Mouse (Mus musculus): Measurements from ENCODE around the gene Myo15b. TPM values are rescaled to one million over a fixed set of nuclear protein-coding genes. Genes with fewer than 3 reads are reported as not detected.

Myo15b gene
- polyA plus RNA-seq, 1 experiment from 2014 or later = 0.54 TPM

GRCm38 (mm10) chr11:115900561-115901337, 42.5 kb downstream of the Myo15b start:
- Histone ChIP-seq H3K9ac (ENCODE audit: low read depth, low read length) (peak overlapping the region; percentile 19; the same call in 1 of the 2 replicates), H3K9me3 (ENCODE audit: control insufficient read depth, low read length) (no peaks in the 10 kb centered on the region), H3K4me3 (ENCODE audit: low read depth, low read length) (no peak overlapping the region), H3K27ac (replicated peaks; ENCODE audit: low read depth, low read length) (no peak overlapping the region; the same call in 1 of the 2 replicates), H3K27me3 (replicated peaks; ENCODE audit: control insufficient read depth, insufficient read depth, low read length) (no peaks in the 10 kb centered on the region), H3K4me1 (ENCODE audit: control insufficient read depth, insufficient read depth, low read length) (peaks cover 36% of the 10 kb centered on the region), H3K36me3 (ENCODE audit: control insufficient read depth, insufficient read depth, low read length) (0 out of 2 replicates have a peak, but pooled peaks cover 13% of the 10 kb centered on the region), H3K4me2 (ENCODE audit: low read depth, low read length) (peak overlapping the region; percentile 0; the same call in 1 of the 2 replicates)
- WGBS = 69% methylated on average over 8 of the region's 8 CpGs
- DNase-seq (ENCODE audit: low spot score) (no peak), ATAC-seq (ENCODE audit: low read depth) (no peak)

DNA sequence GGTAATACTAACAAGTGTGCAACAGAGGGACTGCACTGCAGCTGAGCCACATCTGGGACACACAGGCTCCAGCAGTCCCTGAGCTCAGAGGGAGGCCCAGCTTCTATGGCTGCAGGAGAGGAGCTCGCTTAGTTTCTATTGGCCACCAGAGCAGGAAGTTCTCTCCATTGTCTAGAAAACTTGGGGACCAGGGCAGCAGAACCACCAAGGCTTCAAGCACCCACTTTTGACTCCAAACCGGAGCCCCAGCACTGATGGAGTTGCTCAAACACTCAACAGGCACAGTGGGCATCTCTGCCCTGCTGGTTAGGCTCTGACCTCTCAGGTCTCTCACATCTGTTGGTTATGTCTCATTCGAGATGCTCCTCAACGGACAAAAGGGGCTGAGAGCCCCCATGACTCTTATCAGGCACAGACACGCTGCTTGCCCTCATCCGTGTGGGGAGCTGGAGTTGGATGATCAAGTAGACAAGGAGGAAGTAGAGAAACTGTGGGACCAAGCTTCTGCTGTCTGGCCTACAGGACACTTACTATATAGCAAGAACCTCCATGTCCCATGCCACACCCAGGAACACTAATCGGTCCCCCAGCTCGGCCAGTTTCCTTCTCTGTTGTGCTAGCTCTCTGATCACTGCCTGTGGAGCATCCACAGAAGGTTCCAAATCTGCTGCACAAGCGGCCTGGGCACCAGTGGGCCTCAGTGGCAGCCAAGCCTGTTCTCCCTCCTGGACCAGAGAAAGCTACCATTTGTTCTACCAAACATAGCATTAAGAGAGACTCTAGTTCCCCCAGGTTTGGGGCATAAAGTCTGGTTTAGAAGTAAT, 43.3 kb downstream of the Myo15b start:
- ATAC-seq (ENCODE audit: low read depth) (no peak), DNase-seq (ENCODE audit: low spot score) (no peak)
- Histone ChIP-seq H3K36me3 (ENCODE audit: control insufficient read depth, insufficient read depth, low read length) (0 out of 2 replicates have a peak, but pooled peaks cover 5% of the 10 kb centered on the region), H3K9ac (ENCODE audit: low read depth, low read length) (peak overlapping the region; percentile 19; the same call in 1 of the 2 replicates), H3K27ac (replicated peaks; ENCODE audit: low read depth, low read length) (no peak overlapping the region), H3K9me3 (ENCODE audit: control insufficient read depth, low read length) (no peaks in the 10 kb centered on the region), H3K4me3 (ENCODE audit: low read depth, low read length) (no peak overlapping the region), H3K4me2 (ENCODE audit: low read depth, low read length) (no peak overlapping the region), H3K27me3 (replicated peaks; ENCODE audit: control insufficient read depth, insufficient read depth, low read length) (no peaks in the 10 kb centered on the region), H3K4me1 (ENCODE audit: control insufficient read depth, insufficient read depth, low read length) (peaks cover 36% of the 10 kb centered on the region)
- WGBS = 87% methylated on average over 8 of the region's 9 CpGs

DNA sequence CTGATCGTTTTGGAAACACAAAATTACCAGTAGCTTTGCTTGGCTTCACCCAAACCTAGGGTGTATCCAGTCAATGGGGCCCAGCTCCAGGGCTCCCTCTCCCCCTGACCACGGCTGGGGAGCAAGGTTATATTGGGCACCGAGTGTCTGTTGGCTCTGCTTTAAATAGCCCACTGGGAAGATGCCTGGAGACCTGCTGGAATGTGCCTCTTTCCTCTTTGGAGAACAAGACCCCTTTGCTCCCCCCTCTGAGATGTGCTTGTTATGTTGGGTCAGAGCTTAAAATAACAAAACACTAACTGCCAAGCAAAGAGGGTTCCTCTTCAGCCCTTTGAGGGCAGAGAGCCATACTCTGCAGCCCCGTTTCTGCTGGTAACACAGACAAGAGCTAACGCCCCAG, 44.0 kb downstream of the Myo15b start:
- Histone ChIP-seq H3K9me3 (ENCODE audit: control insufficient read depth, low read length) (no peaks in the 10 kb centered on the region), H3K27ac (replicated peaks; ENCODE audit: low read depth, low read length) (no peak overlapping the region), H3K9ac (ENCODE audit: low read depth, low read length) (no peak overlapping the region), H3K27me3 (replicated peaks; ENCODE audit: control insufficient read depth, insufficient read depth, low read length) (no peaks in the 10 kb centered on the region), H3K4me2 (ENCODE audit: low read depth, low read length) (0 out of 2 replicates have a peak overlapping the region, but pooled peaks have one; percentile 0), H3K36me3 (ENCODE audit: control insufficient read depth, insufficient read depth, low read length) (0 out of 2 replicates have a peak, but pooled peaks cover 4% of the 10 kb centered on the region), H3K4me3 (ENCODE audit: low read depth, low read length) (no peak overlapping the region), H3K4me1 (ENCODE audit: control insufficient read depth, insufficient read depth, low read length) (peaks cover 36% of the 10 kb centered on the region)
- WGBS = 58% methylated on average over 5 of the region's 5 CpGs
- DNase-seq (ENCODE audit: low spot score) (no peak), ATAC-seq (ENCODE audit: low read depth) (no peak)

DNA sequence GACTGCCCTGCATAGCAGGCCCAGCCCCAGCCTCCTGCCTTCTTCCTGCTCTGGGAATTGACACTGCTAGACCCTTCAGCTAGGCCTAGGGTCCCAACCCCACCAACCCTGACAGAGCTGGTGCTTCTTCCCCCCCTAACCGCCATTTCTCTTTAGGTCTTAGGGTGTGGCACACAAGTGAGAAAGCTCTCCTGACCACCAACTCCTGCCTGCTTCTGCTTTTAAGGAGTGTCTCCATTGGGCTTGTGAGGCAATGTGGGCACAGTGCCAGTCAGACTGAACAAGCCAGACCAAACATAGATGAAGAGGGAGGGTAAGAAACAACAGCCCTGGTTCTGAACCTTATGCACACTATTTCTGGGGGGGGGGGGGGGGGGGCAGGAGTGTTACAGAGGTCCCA, 44.6 kb downstream of the Myo15b start:
- ATAC-seq (ENCODE audit: low read depth) = no peak
- H3K9ac ChIP-seq (ENCODE audit: low read depth, low read length) = no peak overlapping the region
- 74% methylated on average over 1 of the region's 1 CpGs for WGBS
- 0 out of 2 replicates have a peak, but pooled peaks cover 4% of the 10 kb centered on the region for H3K36me3 ChIP-seq (ENCODE audit: control insufficient read depth, insufficient read depth, low read length)
- DNase-seq (ENCODE audit: low spot score) = peak; percentile 52
- H3K4me1 ChIP-seq (ENCODE audit: control insufficient read depth, insufficient read depth, low read length) = peaks cover 36% of the 10 kb centered on the region
- H3K27me3 ChIP-seq (replicated peaks; ENCODE audit: control insufficient read depth, insufficient read depth, low read length) = no peaks in the 10 kb centered on the region
- peak overlapping the region; percentile 50 for H3K27ac ChIP-seq (replicated peaks; ENCODE audit: low read depth, low read length)
- no peaks in the 10 kb centered on the region for H3K9me3 ChIP-seq (ENCODE audit: control insufficient read depth, low read length)
- H3K4me3 ChIP-seq (ENCODE audit: low read depth, low read length) = no peak overlapping the region
- H3K4me2 ChIP-seq (ENCODE audit: low read depth, low read length) = 0 out of 2 replicates have a peak overlapping the region, but pooled peaks have one; percentile 0

- 73% methylated on average over 11 of the region's 11 CpGs for WGBS
- no peak overlapping the region for H3K4me3 ChIP-seq (ENCODE audit: low read depth, low read length)
- no peaks in the 10 kb centered on the region for H3K27me3 ChIP-seq (replicated peaks; ENCODE audit: control insufficient read depth, insufficient read depth, low read length)
- H3K4me1 ChIP-seq (ENCODE audit: control insufficient read depth, insufficient read depth, low read length) = peaks cover 36% of the 10 kb centered on the region
- DNase-seq (ENCODE audit: low spot score) (peak; percentile 44), ATAC-seq (ENCODE audit: low read depth) (no peak)
- H3K27ac ChIP-seq (replicated peaks; ENCODE audit: low read depth, low read length) = 0 out of 2 replicates have a peak overlapping the region, but pooled peaks have one; percentile 36
- H3K36me3 ChIP-seq (ENCODE audit: control insufficient read depth, insufficient read depth, low read length) = peaks cover 10% of the 10 kb centered on the region; the same call in 1 of the 2 replicates
- H3K4me2 ChIP-seq (ENCODE audit: low read depth, low read length) = no peak overlapping the region
- H3K9ac ChIP-seq (ENCODE audit: low read depth, low read length) = no peak overlapping the region
- no peaks in the 10 kb centered on the region for H3K9me3 ChIP-seq (ENCODE audit: control insufficient read depth, low read length)
Measured at GRCm38 (mm10) chr11:115903384-115904230, 45.4 kb downstream of the Myo15b start.

DNA sequence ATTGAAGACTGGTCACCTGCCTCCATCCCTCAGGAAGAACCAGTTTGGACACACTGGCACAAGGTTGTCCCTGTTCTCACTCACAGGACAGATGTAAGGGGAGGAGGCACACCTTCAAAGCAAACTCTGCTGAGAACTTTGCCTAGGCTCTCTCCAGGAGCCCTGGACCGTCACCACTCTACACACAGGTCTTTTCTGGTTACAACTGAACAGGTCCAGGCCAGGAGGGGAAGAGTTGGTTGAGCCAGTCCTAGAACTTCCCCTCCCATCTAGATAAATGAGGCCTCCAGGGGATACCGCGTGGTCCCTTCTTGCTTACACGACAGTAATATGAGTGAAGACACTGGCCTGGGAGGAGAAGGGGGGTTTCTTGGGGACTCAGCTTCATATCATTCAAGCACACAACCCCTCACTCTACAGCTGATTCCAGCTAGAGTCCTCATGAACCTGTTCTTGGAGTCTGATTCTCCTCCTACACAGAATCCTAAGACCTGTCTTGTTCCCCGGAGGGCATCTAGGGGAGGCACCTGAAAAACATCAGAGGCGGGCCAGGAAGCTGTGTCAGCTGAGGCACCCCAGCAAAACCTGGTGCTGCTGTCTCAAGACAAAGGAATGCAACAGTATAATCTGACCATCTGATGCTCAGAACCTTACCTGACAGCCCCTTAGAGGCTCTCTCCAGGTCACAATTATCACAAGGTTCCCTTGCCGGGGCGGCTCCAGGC, 46.2 kb downstream of the Myo15b start:
- Histone ChIP-seq H3K9me3 (ENCODE audit: control insufficient read depth, low read length) (no peaks in the 10 kb centered on the region), H3K27me3 (replicated peaks; ENCODE audit: control insufficient read depth, insufficient read depth, low read length) (no peaks in the 10 kb centered on the region), H3K4me3 (ENCODE audit: low read depth, low read length) (no peak overlapping the region), H3K9ac (ENCODE audit: low read depth, low read length) (no peak overlapping the region; the same call in 1 of the 2 replicates), H3K36me3 (ENCODE audit: control insufficient read depth, insufficient read depth, low read length) (peaks cover 10% of the 10 kb centered on the region; the same call in 1 of the 2 replicates), H3K27ac (replicated peaks; ENCODE audit: low read depth, low read length) (peak overlapping the region; percentile 62), H3K4me2 (ENCODE audit: low read depth, low read length) (no peak overlapping the region; the same call in 1 of the 2 replicates), H3K4me1 (ENCODE audit: control insufficient read depth, insufficient read depth, low read length) (peaks cover 36% of the 10 kb centered on the region)
- 69% methylated on average over 8 of the region's 8 CpGs for WGBS
- DNase-seq (ENCODE audit: low spot score) (peak; percentile 71), ATAC-seq (ENCODE audit: low read depth) (peak; percentile 14; the same call in 1 of the 2 replicates)

GRCm38 (mm10) chr11:115904956-115905790, 47.0 kb downstream of the Myo15b start:
- H3K4me3 ChIP-seq (ENCODE audit: low read depth, low read length) = no peak overlapping the region
- H3K4me2 ChIP-seq (ENCODE audit: low read depth, low read length) = peak overlapping the region; percentile 5; the same call in 1 of the 2 replicates
- no peaks in the 10 kb centered on the region for H3K9me3 ChIP-seq (ENCODE audit: control insufficient read depth, low read length)
- DNase-seq (ENCODE audit: low spot score) = peak; percentile 86
- peak overlapping the region; percentile 62 for H3K27ac ChIP-seq (replicated peaks; ENCODE audit: low read depth, low read length)
- H3K9ac ChIP-seq (ENCODE audit: low read depth, low read length) = peak overlapping the region; percentile 41
- ATAC-seq (ENCODE audit: low read depth) = peak; percentile 79
- peaks cover 29% of the 10 kb centered on the region for H3K4me1 ChIP-seq (ENCODE audit: control insufficient read depth, insufficient read depth, low read length)
- H3K36me3 ChIP-seq (ENCODE audit: control insufficient read depth, insufficient read depth, low read length) = peaks cover 10% of the 10 kb centered on the region; the same call in 1 of the 2 replicates
- 39% methylated on average over 15 of the region's 16 CpGs for WGBS
- no peaks in the 10 kb centered on the region for H3K27me3 ChIP-seq (replicated peaks; ENCODE audit: control insufficient read depth, insufficient read depth, low read length)

Data from embryonic facial prominence, embryonic 14.5 days (tissue).